Mouse (Mus musculus) limb, embryonic 11.5 days (tissue): ENCODE measurements around the gene Esyt3. TPM values are rescaled to one million over a fixed set of nuclear protein-coding genes. Genes with fewer than 3 reads are reported as not detected.

Experiments used
- ATAC-seq: fragments of 200-750 bp; cut with Nextera tagmentation; 2 replicates; pipeline ENCODE4 v1.8.0; 2017; ENCODE audit warnings: low read depth; ENCODE audit not compliant: insufficient number of reproducible peaks, low FRiP score, low TSS enrichment
- DNase-seq: peaks from one replicate; pipeline ENCODE4 v3.0.0-alpha.2; 2015; ENCODE audit warnings: low spot score
- H3K27ac ChIP-seq: fragments of 300-500 bp; sonication (generic); replicated peaks from 2 replicates; pipeline ENCODE4 v1.5.1; 2014; ENCODE audit warnings: low read depth, mild to moderate bottlenecking, low read length
- H3K27me3 ChIP-seq: fragments of 300-500 bp; sonication (generic); 2 replicates; pipeline ENCODE4 v1.6.1; 2014; ENCODE audit warnings: mild to moderate bottlenecking, low read length, mixed read lengths; ENCODE audit not compliant: control insufficient read depth, insufficient read depth
- H3K36me3 ChIP-seq: fragments of 300-500 bp; sonication (generic); 2 replicates; pipeline ENCODE4 v1.6.1; 2014; ENCODE audit warnings: mild to moderate bottlenecking, low read length, moderate library complexity, mixed read lengths; ENCODE audit not compliant: control insufficient read depth, insufficient read depth
- H3K4me1 ChIP-seq: fragments of 300-500 bp; sonication (generic); 2 replicates; pipeline ENCODE4 v1.6.1; 2014; ENCODE audit warnings: low read length, mixed read lengths; ENCODE audit not compliant: control insufficient read depth, insufficient read depth
- H3K4me2 ChIP-seq: fragments of 300-500 bp; sonication (generic); 2 replicates; pipeline ENCODE4 v1.6.1; 2014; ENCODE audit warnings: low read depth, mild to moderate bottlenecking, moderate library complexity; ENCODE audit not compliant: severe bottlenecking
- H3K4me3 ChIP-seq: fragments of 300-500 bp; sonication (generic); 2 replicates; pipeline ENCODE4 v1.5.1; 2014; ENCODE audit warnings: low read depth, low read length
- H3K9ac ChIP-seq: fragments of 300-500 bp; sonication (generic); 2 replicates; pipeline ENCODE4 v1.6.1; 2014; ENCODE audit warnings: mild to moderate bottlenecking, low read length
- H3K9me3 ChIP-seq: fragments of 300-500 bp; sonication (generic); 2 replicates; pipeline ENCODE4 v1.6.1; 2016; ENCODE audit warnings: low read length; ENCODE audit not compliant: control insufficient read depth
- WGBS: fragments of 180-500 bp; shearing (Covaris S2); extraction: QIAGEN DNeasy Blood & Tissue Kit; methylation state at CpG from one replicate; pipeline ENCODE4 v1.1.7; 2014; 5-methylcytosine and 5-hydroxymethylcytosine counted together
- polyA plus RNA-seq: library from polyadenylated mRNA; unstranded; fragments of >200 nt; fragmentation: Nextera tagmentation; extraction: Ambion mirVana; gene quantifications from 2 replicates; pipeline ENCODE4 v1.2.1, GENCODE M21; 2014

Esyt3 gene
- polyA plus RNA-seq, 1 experiment from 2014 or later: 0.13 TPM

GRCm38 (mm10) chr9:99390201-99390600, 31.8 kb upstream of the Esyt3 start:
- no peaks in the 10 kb centered on the region for H3K36me3 ChIP-seq
- no peak overlapping the region for H3K27ac ChIP-seq
- ATAC-seq (no peak), DNase-seq (no peak)
- H3K4me3 ChIP-seq: no peak overlapping the region
- H3K4me2 ChIP-seq: no peak overlapping the region
- H3K9ac ChIP-seq: no peak overlapping the region
- H3K4me1 ChIP-seq: no peaks in the 10 kb centered on the region
- WGBS: 87% methylated on average over 5 of the region's 5 CpGs
- no peaks in the 10 kb centered on the region for H3K9me3 ChIP-seq
- no peaks in the 10 kb centered on the region for H3K27me3 ChIP-seq

DNA sequence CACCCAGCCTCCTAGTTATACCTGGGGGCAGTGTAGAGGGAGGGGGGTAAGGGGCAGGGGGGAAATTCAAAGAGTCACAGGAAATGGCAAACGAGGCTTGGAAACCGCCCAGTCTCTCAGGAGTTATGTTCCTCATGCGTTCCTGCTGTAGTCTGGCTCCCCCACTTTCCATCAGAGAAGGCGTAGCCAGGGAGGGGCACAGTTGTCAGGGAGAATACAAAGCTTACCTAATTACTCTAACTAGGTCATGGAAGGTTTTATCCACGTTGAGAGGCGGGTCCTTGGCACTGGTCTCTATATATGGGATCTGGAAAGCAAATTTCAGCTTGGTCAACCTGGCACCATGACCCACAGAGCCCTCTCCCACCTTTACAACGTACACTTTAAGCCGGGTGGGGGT, 31.1 kb upstream of the Esyt3 start:
- Histone ChIP-seq H3K9ac (no peak overlapping the region), H3K27ac (no peak overlapping the region), H3K4me1 (no peaks in the 10 kb centered on the region), H3K4me3 (no peak overlapping the region), H3K9me3 (no peaks in the 10 kb centered on the region), H3K27me3 (no peaks in the 10 kb centered on the region), H3K4me2 (no peak overlapping the region), H3K36me3 (no peaks in the 10 kb centered on the region)
- ATAC-seq (no peak), DNase-seq (no peak)
- 67% methylated on average over 8 of the region's 8 CpGs for WGBS

GRCm38 (mm10) chr9:99388856-99389255, 30.5 kb upstream of the Esyt3 start:
- no peak overlapping the region for H3K4me2 ChIP-seq
- no peak for DNase-seq
- no peaks in the 10 kb centered on the region for H3K9me3 ChIP-seq
- H3K4me3 ChIP-seq: no peak overlapping the region
- no peak for ATAC-seq
- WGBS: 83% methylated on average over 9 of the region's 9 CpGs
- no peaks in the 10 kb centered on the region for H3K27me3 ChIP-seq
- H3K4me1 ChIP-seq: no peaks in the 10 kb centered on the region
- H3K9ac ChIP-seq: no peak overlapping the region
- no peak overlapping the region for H3K27ac ChIP-seq
- H3K36me3 ChIP-seq: no peaks in the 10 kb centered on the region

- Histone ChIP-seq H3K4me2 (no peak overlapping the region), H3K36me3 (no peaks in the 10 kb centered on the region), H3K4me1 (no peaks in the 10 kb centered on the region), H3K27me3 (no peaks in the 10 kb centered on the region), H3K9ac (no peak overlapping the region), H3K27ac (no peak overlapping the region), H3K9me3 (no peaks in the 10 kb centered on the region), H3K4me3 (no peak overlapping the region)
- no peak for DNase-seq
- no peak for ATAC-seq
- WGBS: 73% methylated on average over 5 of the region's 5 CpGs
These were observed 29.7 kb upstream of the Esyt3 start for GRCm38 (mm10) chr9:99388078-99388477.

DNA sequence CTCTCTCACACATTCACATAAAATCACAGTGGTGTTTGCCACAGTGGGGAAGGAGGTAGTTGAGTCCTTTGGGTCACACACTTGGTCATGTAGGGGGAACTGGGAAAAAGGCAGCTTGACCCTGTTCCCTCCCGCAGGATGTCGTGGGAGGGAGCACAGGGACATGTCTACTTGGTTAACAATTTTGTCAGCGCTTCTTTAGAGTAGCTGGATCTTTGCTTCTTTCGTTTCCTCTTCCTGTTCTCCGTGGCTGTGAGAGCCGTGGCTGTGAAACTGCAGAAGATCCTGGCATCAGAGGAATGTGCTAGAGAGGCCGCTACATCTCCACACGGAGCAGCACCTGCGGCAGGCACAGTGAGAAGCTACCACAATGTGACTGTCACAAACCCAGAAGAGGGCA, 24.2 kb upstream of the Esyt3 start:
- H3K9ac ChIP-seq: no peak overlapping the region
- WGBS: 83% methylated on average over 9 of the region's 9 CpGs
- no peaks in the 10 kb centered on the region for H3K27me3 ChIP-seq
- no peak overlapping the region for H3K4me2 ChIP-seq
- H3K9me3 ChIP-seq: no peaks in the 10 kb centered on the region
- no peak overlapping the region for H3K27ac ChIP-seq
- H3K4me3 ChIP-seq: no peak overlapping the region
- no peaks in the 10 kb centered on the region for H3K4me1 ChIP-seq
- ATAC-seq: no peak
- H3K36me3 ChIP-seq: no peaks in the 10 kb centered on the region
- no peak for DNase-seq

DNA sequence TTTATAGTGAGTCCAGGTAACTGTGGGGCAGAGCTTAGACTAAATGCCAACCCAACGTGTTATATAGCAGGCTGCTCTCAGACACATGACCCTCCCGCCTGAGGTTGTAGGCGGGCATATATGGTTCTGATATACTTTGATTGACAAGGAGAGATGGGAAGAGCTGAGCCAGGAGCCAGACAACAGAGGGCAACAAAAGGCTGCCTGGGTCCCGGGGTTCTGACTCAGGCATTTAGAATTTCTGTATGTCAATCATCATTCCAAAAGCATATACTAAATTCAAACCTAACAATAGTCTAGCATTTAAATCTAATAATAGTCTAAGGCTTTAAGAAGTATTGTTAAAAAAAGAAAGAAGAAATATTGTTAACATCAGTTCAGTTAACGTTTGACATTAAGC, 20.8 kb upstream of the Esyt3 start:
- Histone ChIP-seq H3K27ac (no peak overlapping the region), H3K4me3 (no peak overlapping the region), H3K4me2 (no peak overlapping the region), H3K9me3 (no peaks in the 10 kb centered on the region), H3K9ac (no peak overlapping the region), H3K36me3 (no peaks in the 10 kb centered on the region), H3K4me1 (no peaks in the 10 kb centered on the region), H3K27me3 (no peaks in the 10 kb centered on the region)
- ATAC-seq: no peak
- 80% methylated on average over 5 of the region's 5 CpGs for WGBS
- no peak for DNase-seq

GRCm38 (mm10) chr9:99376591-99377418, 18.4 kb upstream of the Esyt3 start:
- Histone ChIP-seq H3K4me2 (no peak overlapping the region), H3K27ac (no peak overlapping the region), H3K4me1 (no peaks in the 10 kb centered on the region), H3K36me3 (no peaks in the 10 kb centered on the region), H3K9ac (no peak overlapping the region), H3K4me3 (no peak overlapping the region), H3K9me3 (no peaks in the 10 kb centered on the region), H3K27me3 (no peaks in the 10 kb centered on the region)
- peak; percentile 76 for DNase-seq
- WGBS: 11% methylated on average over 14 of the region's 14 CpGs
- no peak for ATAC-seq

- Histone ChIP-seq H3K9me3 (no peaks in the 10 kb centered on the region), H3K27ac (no peak overlapping the region), H3K4me3 (no peak overlapping the region), H3K27me3 (no peaks in the 10 kb centered on the region), H3K4me2 (no peak overlapping the region), H3K9ac (no peak overlapping the region), H3K36me3 (no peaks in the 10 kb centered on the region), H3K4me1 (no peaks in the 10 kb centered on the region)
- DNase-seq (no peak), ATAC-seq (no peak)
- WGBS: 70% methylated on average over 7 of the region's 7 CpGs
These were observed 10.1 kb upstream of the Esyt3 start for GRCm38 (mm10) chr9:99368431-99368830.

- 84% methylated on average over 3 of the region's 3 CpGs for WGBS
- no peak overlapping the region for H3K27ac ChIP-seq
These were observed 7.5 kb upstream of the Esyt3 start for GRCm38 (mm10) chr9:99365906-99366305.

More at GRCm38 (mm10) chr9:99365906-99366305, 7.5 kb upstream of the Esyt3 start:
- DNase-seq: no peak
- Histone ChIP-seq H3K4me1 (no peaks in the 10 kb centered on the region), H3K9ac (no peak overlapping the region), H3K4me2 (no peak overlapping the region), H3K27me3 (no peaks in the 10 kb centered on the region), H3K9me3 (no peaks in the 10 kb centered on the region), H3K4me3 (no peak overlapping the region), H3K36me3 (no peaks in the 10 kb centered on the region)
- ATAC-seq: no peak
